Mouse (Mus musculus): ENCODE data around the gene Serhl.

GRCm38 (mm10) chr15:83106426-83106825, 17.1 kb downstream of the Serhl start:
- TF ChIP-seq CTCF (IDR thresholded peaks at IDR 0.05; ENCODE audit: control insufficient read depth, insufficient read depth, low read length) (no peak), POLR2A (IDR thresholded peaks at IDR 0.05; ENCODE audit: borderline replicate concordance, control insufficient read depth, low read depth, low read length) (no peak)

Measured in bone marrow, adult 2 months (tissue).